Mouse (Mus musculus): ENCODE data around the gene Eif3i.
A peak's percentile ranks its signal among the peaks of the same experiment; 100 is the strongest.

DNA sequence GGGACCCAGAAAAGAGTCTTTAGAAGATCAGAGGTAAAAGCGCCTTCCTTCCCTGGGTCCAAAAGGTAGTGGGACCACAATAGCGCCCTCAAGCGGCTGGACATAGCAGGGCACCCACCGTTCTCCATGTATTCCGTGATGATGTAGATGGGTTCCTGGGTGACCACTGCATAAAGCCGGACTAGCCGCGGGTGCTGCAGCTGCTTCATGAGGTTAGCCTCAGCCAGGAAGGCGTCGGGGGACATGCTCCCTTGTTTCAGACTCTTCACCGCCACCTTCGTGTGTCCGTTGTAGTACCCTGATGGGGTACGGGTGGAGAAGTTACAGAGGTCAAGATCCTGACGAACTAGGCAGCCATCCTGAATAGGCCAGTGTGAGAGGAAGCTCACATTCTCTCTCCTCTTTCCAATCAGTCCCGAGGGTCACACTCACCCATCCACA lies 45.0 kb downstream of the Eif3i start:
- TF ChIP-seq POLR2A (IDR thresholded peaks at IDR 0.05; ENCODE audit: borderline replicate concordance, extremely low read depth, insufficient read depth, insufficient read length, poor library complexity, severe bottlenecking), result no peak
- TF ChIP-seq CTCF (IDR thresholded peaks at IDR 0.05; ENCODE audit: borderline replicate concordance, extremely low read depth, insufficient read depth, insufficient read length), result peak; percentile 70

Measured in brain, embryonic 14.5 days (tissue).